Mouse (Mus musculus) spleen, adult 2 months (tissue): Measurements from ENCODE around the gene Phf21b. TPM values are rescaled to one million over a fixed set of nuclear protein-coding genes. Genes with fewer than 3 reads are reported as not detected.

Experiments used
- DNase-seq, 2 experiments: peaks; one replicate each; pipeline versions ENCODE4 v3.0.0 to v3.0.0-alpha.2; 2012 to 2021; ENCODE audit warnings: low spot score in 2 of 2, low read depth in 1 of 2
- H3K27ac ChIP-seq: fragments of 200-500 bp; 2 replicates; pipeline ENCODE4 v1.5.1; 2012; ENCODE audit warnings: low read length, inconsistent platforms; ENCODE audit not compliant: insufficient read depth
- H3K27me3 ChIP-seq: fragments of 200-500 bp; 2 replicates; pipeline ENCODE4 v1.6.1; 2012; ENCODE audit warnings: mild to moderate bottlenecking, moderate library complexity, low read length, inconsistent platforms; ENCODE audit not compliant: control insufficient read depth, insufficient read depth
- H3K36me3 ChIP-seq: fragments of 200-500 bp; 2 replicates; pipeline ENCODE4 v1.6.1; 2012; ENCODE audit warnings: mild to moderate bottlenecking, low read length, inconsistent platforms; ENCODE audit not compliant: control insufficient read depth, insufficient read depth
- H3K4me1 ChIP-seq: fragments of 200-500 bp; 2 replicates; pipeline ENCODE4 v1.6.1; 2011; ENCODE audit warnings: inconsistent platforms; ENCODE audit not compliant: control insufficient read depth, insufficient read depth, insufficient read length
- H3K4me3 ChIP-seq: fragments of 200-500 bp; 2 replicates; pipeline ENCODE4 v1.5.1; 2011; ENCODE audit warnings: mild to moderate bottlenecking, inconsistent platforms; ENCODE audit not compliant: insufficient read depth, insufficient read length; ENCODE audit errors: extremely low read depth
- CTCF ChIP-seq: fragments of 200-500 bp; IDR thresholded peaks from 2 replicates; pipeline ENCODE4 v1.5.1; 2011; ENCODE audit warnings: mild to moderate bottlenecking, inconsistent platforms; ENCODE audit not compliant: insufficient read depth, insufficient read length, insufficient replicate concordance; ENCODE audit errors: extremely low read depth
- POLR2A ChIP-seq: fragments of 200-500 bp; IDR thresholded peaks from 2 replicates; pipeline ENCODE4 v1.6.1; 2011; ENCODE audit warnings: low read depth, low read length, inconsistent platforms
- WGBS: fragments of 180-500 bp; shearing (Covaris S2); methylation state at CpG from one replicate; pipeline ENCODE4 v1.1.7; 2018; 5-methylcytosine and 5-hydroxymethylcytosine counted together
- polyA plus RNA-seq: library from polyadenylated mRNA; depleted of rRNA; stranded (reverse); fragments of >200 nt; gene quantifications from 2 replicates; pipeline ENCODE4 v1.2.3, GENCODE M21; 2012

Gene Phf21b
- polyA plus RNA-seq, 1 experiment = 2.1 TPM

- Histone ChIP-seq H3K4me1 (no peaks in the 10 kb centered on the region), H3K4me3 (no peak overlapping the region), H3K27ac (no peak overlapping the region), H3K27me3 (no peaks in the 10 kb centered on the region), H3K36me3 (no peaks in the 10 kb centered on the region)
- WGBS = 78% methylated on average over 5 of the region's 5 CpGs
- DNase-seq = no peak
- TF ChIP-seq POLR2A (no peak), CTCF (no peak)
Measured at GRCm38 (mm10) chr15:84811126-84811525, 44.7 kb downstream of the Phf21b start.

- Histone ChIP-seq H3K4me3 (no peak overlapping the region), H3K4me1 (no peaks in the 10 kb centered on the region), H3K27me3 (no peaks in the 10 kb centered on the region), H3K36me3 (no peaks in the 10 kb centered on the region), H3K27ac (no peak overlapping the region)
- WGBS = 76% methylated on average over 21 of the region's 21 CpGs
- no peak for DNase-seq
- TF ChIP-seq CTCF (no peak), POLR2A (no peak)
Measured at GRCm38 (mm10) chr15:84809275-84809952, 46.4 kb downstream of the Phf21b start.

GRCm38 (mm10) chr15:84803685-84804084 is 52.2 kb downstream of the Phf21b start:
- H3K4me3 ChIP-seq = no peak overlapping the region
- WGBS = 47% methylated on average over 3 of the region's 3 CpGs
- TF ChIP-seq POLR2A = no peak
- TF ChIP-seq CTCF = peak; percentile 53; the same call in 1 of the 2 replicates
- no peaks in the 10 kb centered on the region for H3K36me3 ChIP-seq
- no peaks in the 10 kb centered on the region for H3K4me1 ChIP-seq
- H3K27ac ChIP-seq = no peak overlapping the region
- H3K27me3 ChIP-seq = no peaks in the 10 kb centered on the region
- DNase-seq = peak in 1 of 2 experiments; percentile 37

GRCm38 (mm10) chr15:84800132-84800531 is 55.7 kb downstream of the Phf21b start:
- H3K4me1 ChIP-seq = no peaks in the 10 kb centered on the region
- TF ChIP-seq POLR2A (no peak), CTCF (peak; percentile 12; the same call in 1 of the 2 replicates)
- no peak overlapping the region for H3K4me3 ChIP-seq
- no peaks in the 10 kb centered on the region for H3K36me3 ChIP-seq
- H3K27ac ChIP-seq = no peak overlapping the region
- 66% methylated on average over 5 of the region's 5 CpGs for WGBS
- no peak for DNase-seq
- no peaks in the 10 kb centered on the region for H3K27me3 ChIP-seq

- Histone ChIP-seq H3K4me1 (no peaks in the 10 kb centered on the region), H3K27ac (no peak overlapping the region), H3K4me3 (no peak overlapping the region), H3K36me3 (no peaks in the 10 kb centered on the region), H3K27me3 (no peaks in the 10 kb centered on the region)
- 86% methylated on average over 5 of the region's 5 CpGs for WGBS
- DNase-seq = no peak
- TF ChIP-seq CTCF = no peak
- no peak for TF ChIP-seq POLR2A
Measured at GRCm38 (mm10) chr15:84793649-84794048, 62.2 kb downstream of the Phf21b start.

- no peak for DNase-seq
- Histone ChIP-seq H3K4me1 (no peaks in the 10 kb centered on the region), H3K27me3 (no peaks in the 10 kb centered on the region), H3K27ac (no peak overlapping the region), H3K4me3 (no peak overlapping the region), H3K36me3 (no peaks in the 10 kb centered on the region)
- TF ChIP-seq CTCF (no peak), POLR2A (no peak)
- WGBS = 89% methylated on average over 10 of the region's 10 CpGs
Measured at GRCm38 (mm10) chr15:84787161-84787560, 68.7 kb downstream of the Phf21b start.

GRCm38 (mm10) chr15:84784812-84785211 is 71.0 kb downstream of the Phf21b start:
- no peak for DNase-seq
- Histone ChIP-seq H3K36me3 (no peaks in the 10 kb centered on the region), H3K4me3 (no peak overlapping the region), H3K27ac (no peak overlapping the region), H3K27me3 (no peaks in the 10 kb centered on the region), H3K4me1 (no peaks in the 10 kb centered on the region)
- WGBS = 94% methylated on average over 16 of the region's 16 CpGs
- no peak for TF ChIP-seq CTCF
- no peak for TF ChIP-seq POLR2A
